Mouse (Mus musculus): Measurements from ENCODE around the gene Tsga10ip. TPM values are rescaled to one million over a fixed set of nuclear protein-coding genes. Genes with fewer than 3 reads are reported as not detected.

Tsga10ip gene
- polyA plus RNA-seq (2014; fragmentation: Illumina TruSeq; extraction: RNeasy Lipid Tissue Mini Kit (QIAGEN cat#74804); ENCODE audit: low replicate concordance) = not detected

DNA sequence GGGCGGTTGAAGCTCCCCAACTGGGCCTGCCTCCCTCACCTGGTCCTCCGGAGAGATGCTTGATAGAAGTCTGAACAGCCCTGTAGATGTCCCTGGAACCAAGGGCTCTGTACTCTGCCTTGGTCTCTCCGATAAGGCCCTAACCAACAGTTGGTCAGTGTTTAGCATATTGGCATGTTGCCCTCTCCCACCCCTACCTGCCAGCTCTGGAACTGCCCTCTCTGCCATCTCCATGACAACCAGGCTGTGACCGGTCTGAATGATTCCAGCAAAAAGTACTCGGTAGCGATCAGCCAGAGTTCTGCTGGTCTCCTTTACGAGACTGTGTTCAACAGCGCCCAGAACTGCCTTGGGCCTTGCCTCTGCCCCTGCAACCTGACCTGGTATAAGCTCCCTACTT is at the start of gene Tsga10ip:
Gene Tsga10ip, minus strand, starts transcription at position 234 of the 400 bp plus-strand sequence.

DNA sequence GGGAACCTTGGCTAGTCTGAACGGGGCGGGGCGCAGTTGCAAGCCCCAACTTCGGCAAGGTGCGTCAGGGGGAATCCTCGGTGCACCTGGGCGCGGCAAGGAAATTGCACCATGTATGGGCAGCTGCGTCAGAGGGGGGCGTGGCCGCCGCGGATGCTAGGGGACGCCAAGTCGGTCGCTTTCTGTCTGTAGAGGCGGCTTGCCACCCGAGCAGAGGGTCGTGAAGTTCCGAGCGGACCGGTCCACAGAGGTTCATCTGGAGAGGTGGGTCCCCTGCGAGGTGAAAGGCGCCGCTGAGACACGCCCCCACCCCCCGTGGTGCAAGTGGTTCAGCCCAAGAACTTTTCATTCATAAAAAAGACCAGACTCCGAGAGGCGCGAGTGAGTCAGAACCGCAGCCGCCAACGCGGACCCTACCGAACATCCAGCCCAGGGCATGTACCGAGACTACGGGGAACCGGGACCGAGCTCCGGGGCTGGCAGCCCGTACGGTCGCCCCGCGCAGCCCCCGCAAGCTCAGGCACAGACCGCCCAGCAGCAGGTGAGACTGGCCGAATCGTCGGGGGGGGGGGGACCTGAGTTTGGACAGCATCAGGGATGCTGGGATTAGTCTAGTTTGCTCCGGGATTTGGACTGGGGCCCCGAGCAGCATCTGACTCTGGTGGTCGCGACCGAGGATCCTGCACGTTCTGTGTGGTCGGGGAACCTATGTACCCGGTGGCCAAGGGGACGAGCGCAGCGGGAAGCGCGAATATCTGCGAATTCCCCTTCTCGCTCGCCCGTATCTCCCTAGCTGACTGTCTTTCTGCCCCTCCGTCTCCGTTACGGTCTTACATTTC is 45.4 kb upstream of the Tsga10ip start, which contains the start of gene Fosl1:
Gene Fosl1, plus strand, starts transcription at position 33 of the 839 bp plus-strand sequence.

DNA sequence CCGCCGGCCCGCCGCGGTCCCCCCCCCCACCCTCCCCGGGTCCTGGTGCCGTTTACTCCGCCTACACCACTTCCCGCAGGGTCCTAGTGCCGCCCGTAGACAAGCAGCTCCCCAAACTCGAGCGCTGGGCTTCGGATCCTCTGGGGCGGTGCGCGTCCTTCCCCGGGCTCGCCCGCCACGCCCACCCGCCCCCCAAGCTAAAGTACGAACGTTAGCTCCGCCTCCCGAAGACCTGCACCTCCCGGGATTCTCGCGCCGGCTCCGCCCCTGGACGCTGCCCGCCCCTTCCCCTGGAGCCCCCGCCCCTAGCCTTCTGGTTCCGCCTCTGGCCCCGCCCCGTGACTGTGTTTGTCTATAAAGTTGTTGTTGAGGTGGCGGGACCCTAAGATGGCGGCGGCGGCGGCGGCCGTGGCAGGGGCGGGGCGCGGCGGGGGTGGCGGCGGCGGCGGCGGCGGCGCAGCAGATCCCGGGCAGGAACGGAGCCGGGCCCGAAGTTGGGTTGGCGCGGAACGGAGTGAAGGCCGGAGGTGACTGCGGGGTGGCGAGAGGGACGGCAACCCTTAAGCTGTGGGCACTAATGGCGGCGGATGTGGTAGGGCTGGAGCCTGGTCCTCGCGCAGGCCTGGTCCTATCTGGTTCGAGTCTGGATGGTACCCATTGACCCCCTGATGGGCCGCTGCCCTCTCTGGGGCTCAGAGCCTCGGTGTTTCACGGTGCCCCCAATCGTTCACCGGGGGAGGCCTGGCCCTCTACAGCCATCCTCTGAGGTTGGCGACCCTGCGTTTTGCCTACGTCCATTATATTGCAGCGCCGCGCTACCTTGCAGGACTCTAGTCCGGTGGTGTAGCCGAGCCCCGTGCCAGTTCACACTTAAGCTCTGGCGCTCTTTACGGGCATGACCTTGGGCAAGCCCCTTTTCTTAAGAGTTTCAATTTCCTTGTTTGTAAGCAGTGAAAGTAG is 22.7 kb upstream of the Tsga10ip start, which contains the start of the genes Drap1 and AI837181:
Gene Drap1, minus strand, starts transcription at position 198 of the 960 bp plus-strand sequence.
Gene AI837181, plus strand, starts transcription at position 363 of the 960 bp plus-strand sequence.

DNA sequence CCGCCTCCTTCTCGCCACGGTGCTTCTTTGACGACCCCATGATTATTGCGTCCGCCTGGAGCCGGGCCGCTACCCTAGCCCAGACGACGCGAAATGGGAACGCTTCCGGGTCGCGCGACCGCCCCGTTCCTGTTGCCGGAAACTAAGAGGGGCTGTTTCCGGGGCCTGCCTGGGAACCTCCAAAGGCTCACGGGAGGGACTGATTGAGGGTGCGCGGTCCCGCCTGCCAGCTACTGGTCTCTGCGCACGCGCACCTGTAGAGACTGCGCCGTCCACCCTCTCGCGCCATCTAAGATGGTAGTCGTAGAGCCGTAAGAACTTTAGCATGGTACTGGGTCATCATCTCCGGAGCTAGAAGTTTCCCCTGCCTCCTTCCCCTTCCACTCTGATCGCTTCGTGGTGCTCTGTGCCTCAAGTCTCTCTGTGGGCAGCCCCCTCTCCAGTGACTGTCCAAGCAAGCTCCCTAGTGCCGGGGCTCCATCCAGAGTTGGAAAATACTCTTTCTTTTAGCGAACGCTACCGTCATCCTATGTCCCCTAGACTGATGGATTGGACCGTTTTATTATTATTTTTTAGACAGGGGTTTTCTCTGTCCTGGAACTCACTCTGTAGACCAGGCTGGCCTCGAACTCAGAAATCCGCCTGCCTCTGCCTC is 13.6 kb downstream of the Tsga10ip start, which contains the start of gene Sart1:
Gene Sart1, minus strand, starts transcription at position 116 of the 655 bp plus-strand sequence.

DNA sequence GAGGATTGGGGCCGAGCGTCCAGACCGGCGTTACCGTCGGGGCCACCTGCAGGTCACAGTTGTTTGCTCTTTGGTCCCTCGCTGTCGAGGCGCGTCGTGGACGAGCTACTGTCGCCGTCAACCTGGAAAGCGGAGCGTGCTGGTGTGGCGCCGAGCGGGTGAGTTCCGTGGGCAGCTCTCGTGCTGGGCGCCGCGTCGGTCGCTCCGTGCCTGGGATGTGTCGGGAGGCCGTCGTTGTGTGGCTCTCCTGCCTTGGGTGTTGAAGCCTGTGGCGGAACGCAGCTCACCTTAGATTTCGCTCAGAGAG is 35.3 kb downstream of the Tsga10ip start, which contains the start of gene Banf1:
Gene Banf1, minus strand, starts transcription at position 116 of the 307 bp plus-strand sequence.

DNA sequence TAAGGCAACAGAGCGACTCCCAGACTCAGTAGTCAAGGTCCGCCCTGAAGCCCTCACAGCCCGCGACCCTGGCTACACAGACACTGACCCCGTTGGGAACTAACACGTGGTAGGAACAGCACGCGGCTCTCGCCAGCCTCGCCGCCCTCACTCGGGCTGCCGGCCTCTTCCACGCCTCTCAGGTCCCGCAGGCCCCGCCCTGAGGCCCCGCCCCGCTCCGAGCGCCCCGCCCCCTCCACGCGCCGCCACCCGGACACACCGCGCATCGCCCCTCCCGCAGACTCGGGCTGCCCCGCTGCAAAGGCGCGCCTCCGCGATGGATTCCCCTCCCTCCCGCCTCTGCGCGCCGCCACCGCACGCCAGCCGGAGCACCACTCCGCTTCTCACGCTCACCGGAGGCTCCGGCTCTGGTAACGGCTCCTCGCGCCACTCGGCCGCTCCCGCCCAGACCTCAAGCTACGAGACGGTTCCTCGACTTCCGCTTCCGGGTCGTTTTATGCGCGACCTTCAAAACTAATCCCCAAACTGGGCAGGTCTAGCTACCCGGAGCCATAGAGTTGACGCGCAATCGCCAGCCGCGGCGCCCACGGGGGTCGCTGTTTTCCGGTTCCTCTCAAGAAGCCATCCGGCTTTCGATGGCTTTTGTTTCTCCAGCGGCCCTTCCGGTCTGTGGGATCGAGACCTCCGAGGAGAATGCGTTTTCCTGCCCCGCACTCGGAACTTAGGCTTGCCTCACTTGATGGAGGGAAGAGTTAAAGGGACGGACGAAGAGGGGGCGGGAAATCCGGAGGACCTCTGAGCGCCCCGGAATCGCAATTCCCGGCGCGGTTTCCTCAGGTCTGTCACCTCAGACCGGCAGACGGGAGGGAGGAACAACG is 35.9 kb downstream of the Tsga10ip start, which contains the start of gene Eif1ad:
Gene Eif1ad, plus strand, starts transcription at position 567 of the 878 bp plus-strand sequence.

DNA sequence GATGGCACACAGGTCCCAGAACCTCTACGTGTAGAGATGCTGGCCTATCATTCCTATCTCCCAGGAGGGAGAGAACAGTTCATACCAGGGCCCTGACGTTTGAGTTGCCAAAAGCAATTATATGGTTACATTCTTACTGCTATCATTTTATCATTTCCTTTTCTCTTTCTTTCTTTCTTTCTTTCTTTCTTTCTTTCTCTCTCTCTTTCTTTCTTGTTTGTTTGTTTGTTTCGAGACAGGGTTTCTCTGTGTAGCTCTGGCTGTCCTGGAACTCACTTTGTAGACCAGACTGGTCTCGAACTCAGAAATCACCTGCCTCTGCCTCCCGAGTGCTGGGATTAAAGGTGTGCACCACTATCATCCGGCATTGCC is 52.8 kb downstream of the Tsga10ip start, which contains the start of gene Cst6:
Gene Cst6, minus strand, starts transcription at position 73 of the 372 bp plus-strand sequence.

Other genes with a start within 250 kb of the Tsga10ip start
- gene Pacs1, start 129.4 kb downstream of the Tsga10ip start, polyA plus RNA-seq (2014; fragmentation: Illumina TruSeq; extraction: RNeasy Lipid Tissue Mini Kit (QIAGEN cat#74804); ENCODE audit: low replicate concordance) = 0.74 TPM
- gene Sf3b2, start 107.1 kb downstream of the Tsga10ip start, polyA plus RNA-seq (2014; fragmentation: Illumina TruSeq; extraction: RNeasy Lipid Tissue Mini Kit (QIAGEN cat#74804); ENCODE audit: low replicate concordance) = 25.7 TPM
- not detected for gene Gal3st3, start 104.2 kb downstream of the Tsga10ip start, polyA plus RNA-seq (2014; fragmentation: Illumina TruSeq; extraction: RNeasy Lipid Tissue Mini Kit (QIAGEN cat#74804); ENCODE audit: low replicate concordance)
- gene Catsper1, start 66.8 kb downstream of the Tsga10ip start, polyA plus RNA-seq (2014; fragmentation: Illumina TruSeq; extraction: RNeasy Lipid Tissue Mini Kit (QIAGEN cat#74804); ENCODE audit: low replicate concordance) = not detected
- gene Cst6, start 53.0 kb downstream of the Tsga10ip start, polyA plus RNA-seq (2014; fragmentation: Illumina TruSeq; extraction: RNeasy Lipid Tissue Mini Kit (QIAGEN cat#74804); ENCODE audit: low replicate concordance) = 1.3 TPM
- 18.5 TPM for gene Eif1ad, start 35.8 kb downstream of the Tsga10ip start, polyA plus RNA-seq (2014; fragmentation: Illumina TruSeq; extraction: RNeasy Lipid Tissue Mini Kit (QIAGEN cat#74804); ENCODE audit: low replicate concordance)
- 4.5 TPM for gene Banf1, start 35.4 kb downstream of the Tsga10ip start, polyA plus RNA-seq (2014; fragmentation: Illumina TruSeq; extraction: RNeasy Lipid Tissue Mini Kit (QIAGEN cat#74804); ENCODE audit: low replicate concordance)
- gene Sart1, start 13.8 kb downstream of the Tsga10ip start, polyA plus RNA-seq (2014; fragmentation: Illumina TruSeq; extraction: RNeasy Lipid Tissue Mini Kit (QIAGEN cat#74804); ENCODE audit: low replicate concordance) = 1.6 TPM
- 1.9 TPM for gene Drap1, start 22.5 kb upstream of the Tsga10ip start, polyA plus RNA-seq (2014; fragmentation: Illumina TruSeq; extraction: RNeasy Lipid Tissue Mini Kit (QIAGEN cat#74804); ENCODE audit: low replicate concordance)
- gene AI837181, start 22.6 kb upstream of the Tsga10ip start, polyA plus RNA-seq (2014; fragmentation: Illumina TruSeq; extraction: RNeasy Lipid Tissue Mini Kit (QIAGEN cat#74804); ENCODE audit: low replicate concordance) = not detected
- gene Fosl1, start 45.0 kb upstream of the Tsga10ip start, polyA plus RNA-seq (2014; fragmentation: Illumina TruSeq; extraction: RNeasy Lipid Tissue Mini Kit (QIAGEN cat#74804); ENCODE audit: low replicate concordance) = not detected
- gene Ccdc85b, start 55.4 kb upstream of the Tsga10ip start, polyA plus RNA-seq (2014; fragmentation: Illumina TruSeq; extraction: RNeasy Lipid Tissue Mini Kit (QIAGEN cat#74804); ENCODE audit: low replicate concordance) = 0.15 TPM
- 2.7 TPM for gene Fibp, start 58.1 kb upstream of the Tsga10ip start, polyA plus RNA-seq (2014; fragmentation: Illumina TruSeq; extraction: RNeasy Lipid Tissue Mini Kit (QIAGEN cat#74804); ENCODE audit: low replicate concordance)
- gene Ctsw, start 66.0 kb upstream of the Tsga10ip start, polyA plus RNA-seq (2014; fragmentation: Illumina TruSeq; extraction: RNeasy Lipid Tissue Mini Kit (QIAGEN cat#74804); ENCODE audit: low replicate concordance) = not detected
- 0.74 TPM for gene Efemp2, start 71.4 kb upstream of the Tsga10ip start, polyA plus RNA-seq (2014; fragmentation: Illumina TruSeq; extraction: RNeasy Lipid Tissue Mini Kit (QIAGEN cat#74804); ENCODE audit: low replicate concordance)
- not detected for gene Mus81, start 85.9 kb upstream of the Tsga10ip start, polyA plus RNA-seq (2014; fragmentation: Illumina TruSeq; extraction: RNeasy Lipid Tissue Mini Kit (QIAGEN cat#74804); ENCODE audit: low replicate concordance)
- 164 TPM for gene Cfl1, start 87.9 kb upstream of the Tsga10ip start, polyA plus RNA-seq (2014; fragmentation: Illumina TruSeq; extraction: RNeasy Lipid Tissue Mini Kit (QIAGEN cat#74804); ENCODE audit: low replicate concordance)
- gene 1700020D05Rik, start 101.3 kb upstream of the Tsga10ip start, polyA plus RNA-seq (2014; fragmentation: Illumina TruSeq; extraction: RNeasy Lipid Tissue Mini Kit (QIAGEN cat#74804); ENCODE audit: low replicate concordance) = not detected
- gene Snx32, start 108.0 kb upstream of the Tsga10ip start, polyA plus RNA-seq (2014; fragmentation: Illumina TruSeq; extraction: RNeasy Lipid Tissue Mini Kit (QIAGEN cat#74804); ENCODE audit: low replicate concordance) = not detected
- 9.6 TPM for gene Ovol1, start 158.1 kb upstream of the Tsga10ip start, polyA plus RNA-seq (2014; fragmentation: Illumina TruSeq; extraction: RNeasy Lipid Tissue Mini Kit (QIAGEN cat#74804); ENCODE audit: low replicate concordance)
- not detected for gene Ap5b1, start 165.5 kb upstream of the Tsga10ip start, polyA plus RNA-seq (2014; fragmentation: Illumina TruSeq; extraction: RNeasy Lipid Tissue Mini Kit (QIAGEN cat#74804); ENCODE audit: low replicate concordance)
- gene Rnaseh2c, start 199.3 kb upstream of the Tsga10ip start, polyA plus RNA-seq (2014; fragmentation: Illumina TruSeq; extraction: RNeasy Lipid Tissue Mini Kit (QIAGEN cat#74804); ENCODE audit: low replicate concordance) = 0.71 TPM
- 19.1 TPM for gene Kat5, start 207.7 kb upstream of the Tsga10ip start, polyA plus RNA-seq (2014; fragmentation: Illumina TruSeq; extraction: RNeasy Lipid Tissue Mini Kit (QIAGEN cat#74804); ENCODE audit: low replicate concordance)
- 0.26 TPM for gene Rela, start 235.0 kb upstream of the Tsga10ip start, polyA plus RNA-seq (2014; fragmentation: Illumina TruSeq; extraction: RNeasy Lipid Tissue Mini Kit (QIAGEN cat#74804); ENCODE audit: low replicate concordance)